ENCODE assay signal across 8 mouse cellular contexts in genomic region chr6:29444773-29445172, GRCm38 (mm10). TPM values are rescaled to one million over a fixed set of nuclear protein-coding genes. Genes with fewer than 3 reads are reported as not detected.
DNase-seq lines count a peak whose midpoint lies in the region; ATAC-seq and TF ChIP-seq lines count a peak whose summit lies in the region.

No protein-coding gene starts in this region.

- H3K4me2 ChIP-seq in limb, embryonic 11.5 days (ENCODE audit: low read depth, severe bottlenecking) = no peak overlapping the region

- no peak for TF ChIP-seq POLR2A in brain, embryonic 14.5 days (IDR thresholded peaks at IDR 0.05; ENCODE audit: borderline replicate concordance, extremely low read depth, insufficient read depth, insufficient read length, poor library complexity, severe bottlenecking)

- 72% methylated on average over 11 of the region's 11 CpGs for WGBS in limb, embryonic 11.5 days

- no peaks in the 10 kb centered on the region for H3K4me1 ChIP-seq in limb, embryonic 11.5 days (ENCODE audit: control insufficient read depth, insufficient read depth, low read length)

- H3K36me3 ChIP-seq in limb, embryonic 11.5 days (ENCODE audit: control insufficient read depth, insufficient read depth, low read length) = peaks cover 3% of the 10 kb centered on the region; the same call in 1 of the 2 replicates

- H3K27me3 ChIP-seq in limb, embryonic 11.5 days (ENCODE audit: control insufficient read depth, insufficient read depth, low read length) = no peaks in the 10 kb centered on the region

- no peaks in the 10 kb centered on the region for H3K9me3 ChIP-seq in limb, embryonic 11.5 days (ENCODE audit: control insufficient read depth, low read length)

- no peak overlapping the region for H3K9ac ChIP-seq in limb, embryonic 11.5 days (ENCODE audit: low read length)

- intact Hi-C loops in gastrocnemius, adult 2 months (cut with DNase I) = no loop called here

- no peak for ATAC-seq in limb, embryonic 11.5 days (ENCODE audit: insufficient number of reproducible peaks, low FRiP score, low TSS enrichment, low read depth)

- peak; percentile 72 for DNase-seq in gastrocnemius, adult 2 months
- no peak for DNase-seq in gastrocnemius, postnatal 25 days
- DNase-seq in ovary, postnatal 36 days (ENCODE audit: low spot score) = peak; percentile 30
- no peak for DNase-seq in ovary, adult 18-20 months (ENCODE audit: low spot score)
- DNase-seq in brain, embryonic 14.5 days (ENCODE audit: low read depth) = peak; percentile 3
- DNase-seq in limb, embryonic 11.5 days (ENCODE audit: low spot score) = peak; percentile 49
- DNase-seq in testis, postnatal 10 days (ENCODE audit: low spot score) = peak; percentile 77
- no peak for DNase-seq in frontal cortex, postnatal 10 days (ENCODE audit: low spot score in 2 of 2)

- no peak overlapping the region for H3K27ac ChIP-seq in gastrocnemius, adult 2 months
- no peak overlapping the region for H3K27ac ChIP-seq in limb, embryonic 11.5 days (replicated peaks; ENCODE audit: low read depth, low read length)

- peak; percentile 77 for TF ChIP-seq CTCF in gastrocnemius, adult 2 months (IDR thresholded peaks at IDR 0.05)
- TF ChIP-seq CTCF in brain, embryonic 14.5 days (IDR thresholded peaks at IDR 0.05; ENCODE audit: borderline replicate concordance, extremely low read depth, insufficient read depth, insufficient read length) = peak; percentile 50

- H3K4me3 ChIP-seq in gastrocnemius, adult 2 months = no peak overlapping the region
- H3K4me3 ChIP-seq in limb, embryonic 11.5 days (ENCODE audit: low read depth, low read length) = no peak overlapping the region

RNA-seq across cellular contexts. Expression of gene Flnc, which starts 11.7 kb away (rescaled TPM):
- total RNA-seq in gastrocnemius, adult 2 months (2021) = 100 to 1,000 TPM; 285 to 430 TPM
- total RNA-seq in gastrocnemius, postnatal 25 days (2021) = 100 to 1,000 TPM; 420 to 954 TPM
- 3.2 and 9.7 TPM in 2 replicates for polyA plus RNA-seq in brain, embryonic 14.5 days (2012; rRNA removed)
- polyA plus RNA-seq in limb, embryonic 11.5 days (2014; fragmentation: Nextera tagmentation; extraction: Ambion mirVana) = 2.5 and 3.1 TPM in 2 replicates

RNA-seq across cellular contexts. Expression of gene Atp6v1f, which starts 22.7 kb away (rescaled TPM):
- total RNA-seq in gastrocnemius, adult 2 months (2021) = 100 to 1,000 TPM; 110 to 112 TPM
- total RNA-seq in gastrocnemius, postnatal 25 days (2021) = 100 to 1,000 TPM in 1 of 2 experiments, 10 to 100 TPM in 1; 90.2 to 102 TPM
- polyA plus RNA-seq in brain, embryonic 14.5 days (2012; rRNA removed) = 258 and 356 TPM in 2 replicates
- 182 and 198 TPM in 2 replicates for polyA plus RNA-seq in limb, embryonic 11.5 days (2014; fragmentation: Nextera tagmentation; extraction: Ambion mirVana)

RNA-seq across cellular contexts. Expression of gene Atp6v1fnb, which starts 26.5 kb away (rescaled TPM):
- total RNA-seq in gastrocnemius, adult 2 months (2021) = not detected
- total RNA-seq in gastrocnemius, postnatal 25 days (2021) = not detected
- polyA plus RNA-seq in brain, embryonic 14.5 days (2012; rRNA removed) = 0.14 and 0.23 TPM in 2 replicates
- polyA plus RNA-seq in limb, embryonic 11.5 days (2014; fragmentation: Nextera tagmentation; extraction: Ambion mirVana) = not detected in 2 replicates

RNA-seq across cellular contexts. Expression of gene Ccdc136, which starts 48.7 kb away (rescaled TPM):
- total RNA-seq in gastrocnemius, adult 2 months (2021) = 10 to 100 TPM in 1 of 2 experiments, 1 to 10 TPM in 1; 9.6 to 10.5 TPM
- 10 to 100 TPM in 1 of 2 experiments, 1 to 10 TPM in 1; 8.0 to 14.1 TPM for total RNA-seq in gastrocnemius, postnatal 25 days (2021)
- polyA plus RNA-seq in brain, embryonic 14.5 days (2012; rRNA removed) = 44.5 and 46.7 TPM in 2 replicates
- polyA plus RNA-seq in limb, embryonic 11.5 days (2014; fragmentation: Nextera tagmentation; extraction: Ambion mirVana) = 37.1 and 37.3 TPM in 2 replicates

RNA-seq across cellular contexts. Expression of gene Opn1sw, which starts 56.5 kb away (rescaled TPM):
- under 1 TPM; 0.17 to 0.18 TPM for total RNA-seq in gastrocnemius, adult 2 months (2021)
- under 1 TPM; 0.13 to 0.32 TPM for total RNA-seq in gastrocnemius, postnatal 25 days (2021)
- 0.11 and 0.32 TPM in 2 replicates for polyA plus RNA-seq in brain, embryonic 14.5 days (2012; rRNA removed)
- polyA plus RNA-seq in limb, embryonic 11.5 days (2014; fragmentation: Nextera tagmentation; extraction: Ambion mirVana) = 0.24 TPM in 2 replicates

Comparison
In these comparisons a context has a peak if more than half of its experiments do, and no peak if none do; other contexts are left out.
1. DNase-seq: peak in gastrocnemius, adult 2 months (single experiment), ovary, postnatal 36 days (single experiment), brain, embryonic 14.5 days (single experiment), limb, embryonic 11.5 days (single experiment) and testis, postnatal 10 days (single experiment); none in gastrocnemius, postnatal 25 days (single experiment), ovary, adult 18-20 months (single experiment) and frontal cortex, postnatal 10 days (0 of 2).